Mouse (Mus musculus) stomach, embryonic 16.5 days (tissue): ENCODE data around the gene Leng9. TPM values are rescaled to one million over a fixed set of nuclear protein-coding genes. Genes with fewer than 3 reads are reported as not detected.

Experiments used
- ATAC-seq: fragments of 200-750 bp; cut with Nextera tagmentation; 2 replicates; pipeline ENCODE4 v1.8.0; 2017; ENCODE audit warnings: moderate number of reproducible peaks, moderate TSS enrichment; ENCODE audit not compliant: insufficient read depth, low FRiP score
- H3K27ac ChIP-seq: fragments of 300-500 bp; sonication (generic); 2 replicates; pipeline ENCODE4 v1.5.1; 2014; ENCODE audit warnings: low read length
- H3K27me3 ChIP-seq: fragments of 300-500 bp; sonication (generic); 2 replicates; pipeline ENCODE4 v1.6.1; 2014; ENCODE audit warnings: low read length, control low read depth, mixed read lengths; ENCODE audit not compliant: control insufficient read depth, insufficient read depth
- H3K36me3 ChIP-seq: fragments of 300-500 bp; sonication (generic); 2 replicates; pipeline ENCODE4 v1.6.1; 2014; ENCODE audit warnings: low read length; ENCODE audit not compliant: control insufficient read depth, insufficient read depth
- H3K4me1 ChIP-seq: fragments of 300-500 bp; sonication (generic); 2 replicates; pipeline ENCODE4 v1.6.1; 2014; ENCODE audit warnings: low read length, control low read depth, mixed read lengths; ENCODE audit not compliant: control insufficient read depth, insufficient read depth
- H3K4me2 ChIP-seq: fragments of 300-500 bp; sonication (generic); 2 replicates; pipeline ENCODE4 v1.6.1; 2014; ENCODE audit warnings: low read depth, low read length, mixed read lengths
- H3K4me3 ChIP-seq: fragments of 300-500 bp; sonication (generic); replicated peaks from 2 replicates; pipeline ENCODE4 v1.5.1; 2014; ENCODE audit warnings: mild to moderate bottlenecking, low read length
- H3K9ac ChIP-seq: fragments of 300-500 bp; sonication (generic); 2 replicates; pipeline ENCODE4 v1.6.1; 2014; ENCODE audit warnings: low read length
- H3K9me3 ChIP-seq: fragments of 300-500 bp; sonication (generic); replicated peaks from 2 replicates; pipeline ENCODE4 v1.6.1; 2016; ENCODE audit warnings: low read length, control low read depth; ENCODE audit not compliant: control insufficient read depth
- WGBS: fragments of 180-500 bp; shearing (Covaris S2); extraction: QIAGEN DNeasy Blood & Tissue Kit; methylation state at CpG from one replicate; pipeline ENCODE4 v1.1.7; 2014; 5-methylcytosine and 5-hydroxymethylcytosine counted together
- polyA plus RNA-seq: library from polyadenylated mRNA; unstranded; fragments of >200 nt; fragmentation: Nextera tagmentation; extraction: Ambion mirVana; gene quantifications from 2 replicates; pipeline ENCODE4 v1.2.1, GENCODE M21; 2015

Leng9 gene
- polyA plus RNA-seq, 1 experiment from 2014 or later = 6.0 TPM

DNA sequence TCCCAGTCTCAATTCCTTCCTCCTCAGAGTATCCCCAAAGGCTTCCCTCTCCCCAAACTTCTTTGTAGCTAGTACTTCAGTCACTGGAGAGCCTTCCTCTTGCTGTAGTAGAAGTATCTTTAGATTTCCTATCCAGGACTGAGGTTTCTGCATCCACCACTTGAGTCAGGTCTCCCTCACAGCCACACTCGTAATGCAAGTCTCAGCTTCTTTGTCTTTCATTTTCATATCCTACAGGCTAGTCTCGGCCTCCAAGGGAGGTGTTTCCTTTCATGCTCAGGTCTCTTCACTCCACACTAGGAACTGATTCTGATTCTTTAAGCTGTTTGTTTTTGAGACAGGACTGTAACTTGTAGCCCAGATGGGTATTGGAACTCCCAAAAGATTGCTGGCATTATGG lies 12.0 kb downstream of the Leng9 start:
- 78% methylated on average over 2 of the region's 2 CpGs for WGBS
- Histone ChIP-seq H3K27ac (no peak overlapping the region), H3K4me3 (peak overlapping the region; percentile 93), H3K4me1 (peaks cover 16% of the 10 kb centered on the region), H3K4me2 (peak overlapping the region; percentile 74), H3K27me3 (no peaks in the 10 kb centered on the region), H3K9me3 (no peaks in the 10 kb centered on the region), H3K9ac (peak overlapping the region; percentile 95), H3K36me3 (peaks cover 22% of the 10 kb centered on the region)
- ATAC-seq = no peak

GRCm38 (mm10) chr7:4137746-4138145 lies 12.4 kb downstream of the Leng9 start:
- Histone ChIP-seq H3K27ac (peak overlapping the region; percentile 97; the same call in 1 of the 2 replicates), H3K36me3 (peaks cover 22% of the 10 kb centered on the region), H3K4me3 (peak overlapping the region; percentile 93), H3K9ac (peak overlapping the region; percentile 95), H3K9me3 (no peaks in the 10 kb centered on the region), H3K4me2 (peak overlapping the region; percentile 74), H3K4me1 (peaks cover 16% of the 10 kb centered on the region), H3K27me3 (no peaks in the 10 kb centered on the region)
- ATAC-seq = no peak
- WGBS = 40% methylated on average over 3 of the region's 3 CpGs

GRCm38 (mm10) chr7:4136771-4137531 lies 13.2 kb downstream of the Leng9 start, which contains the start of gene Leng8:
TSS of gene Leng8 (plus strand) at chr7:4137039.
- H3K36me3 ChIP-seq = peaks cover 21% of the 10 kb centered on the region
- peak within 1 kb of the TSS; percentile 97 for H3K27ac ChIP-seq
- H3K4me1 ChIP-seq = peaks cover 16% of the 10 kb centered on the region
- peak within 1 kb of the TSS; percentile 95 for H3K9ac ChIP-seq
- peak; percentile 99 for ATAC-seq
- H3K27me3 ChIP-seq = no peaks in the 10 kb centered on the region
- no peaks in the 10 kb centered on the region for H3K9me3 ChIP-seq
- peak within 1 kb of the TSS; percentile 75 for H3K4me2 ChIP-seq
- H3K4me3 ChIP-seq = peak within 1 kb of the TSS; percentile 93
- under 1% methylated on average over 72 of the region's 78 CpGs for WGBS

- H3K9ac ChIP-seq = peak overlapping the region; percentile 75
- peak overlapping the region; percentile 93 for H3K4me3 ChIP-seq
- peaks cover 18% of the 10 kb centered on the region for H3K36me3 ChIP-seq
- peak overlapping the region; percentile 88 for H3K27ac ChIP-seq
- H3K27me3 ChIP-seq = no peaks in the 10 kb centered on the region
- peaks cover 16% of the 10 kb centered on the region for H3K4me1 ChIP-seq
- WGBS = under 1% methylated on average over 16 of the region's 16 CpGs
- H3K9me3 ChIP-seq = no peaks in the 10 kb centered on the region
- peak; percentile 7 for ATAC-seq
- peak overlapping the region; percentile 75 for H3K4me2 ChIP-seq
Observed at GRCm38 (mm10) chr7:4136404-4136770, 13.8 kb downstream of the Leng9 start.

GRCm38 (mm10) chr7:4134911-4135310 lies 15.3 kb downstream of the Leng9 start:
- WGBS = 74% methylated on average over 5 of the region's 5 CpGs
- H3K9me3 ChIP-seq = no peaks in the 10 kb centered on the region
- no peak overlapping the region for H3K4me3 ChIP-seq
- peaks cover 6% of the 10 kb centered on the region; the same call in 1 of the 2 replicates for H3K36me3 ChIP-seq
- no peak overlapping the region for H3K27ac ChIP-seq
- H3K27me3 ChIP-seq = no peaks in the 10 kb centered on the region
- H3K9ac ChIP-seq = no peak overlapping the region
- no peak for ATAC-seq
- H3K4me1 ChIP-seq = peaks cover 22% of the 10 kb centered on the region
- no peak overlapping the region for H3K4me2 ChIP-seq

DNA sequence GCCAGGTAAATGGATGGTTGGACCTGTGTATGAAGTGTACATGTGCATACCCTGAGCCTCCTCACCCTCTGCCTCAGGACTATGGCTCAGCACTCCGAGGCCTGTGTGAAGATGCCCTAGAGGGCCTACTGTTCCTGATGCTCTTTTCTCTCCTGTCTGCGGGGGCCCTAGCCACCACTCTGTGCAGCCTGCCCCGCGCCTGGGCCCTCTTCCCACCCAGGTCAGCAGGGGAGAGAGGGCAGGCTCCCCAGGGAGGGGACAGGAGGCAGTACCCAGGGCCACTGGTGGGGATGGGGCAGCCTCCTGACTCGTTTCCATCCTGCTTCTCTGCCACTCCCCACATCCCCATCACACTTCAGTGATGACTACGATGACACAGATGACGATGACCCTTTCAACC lies 17.2 kb downstream of the Leng9 start:
- Histone ChIP-seq H3K27me3 (no peaks in the 10 kb centered on the region), H3K27ac (no peak overlapping the region), H3K4me2 (no peak overlapping the region), H3K36me3 (no peaks in the 10 kb centered on the region), H3K4me3 (no peak overlapping the region), H3K9ac (no peak overlapping the region; the same call in 1 of the 2 replicates), H3K4me1 (peaks cover 18% of the 10 kb centered on the region), H3K9me3 (no peaks in the 10 kb centered on the region)
- 83% methylated on average over 7 of the region's 7 CpGs for WGBS
- no peak for ATAC-seq

DNA sequence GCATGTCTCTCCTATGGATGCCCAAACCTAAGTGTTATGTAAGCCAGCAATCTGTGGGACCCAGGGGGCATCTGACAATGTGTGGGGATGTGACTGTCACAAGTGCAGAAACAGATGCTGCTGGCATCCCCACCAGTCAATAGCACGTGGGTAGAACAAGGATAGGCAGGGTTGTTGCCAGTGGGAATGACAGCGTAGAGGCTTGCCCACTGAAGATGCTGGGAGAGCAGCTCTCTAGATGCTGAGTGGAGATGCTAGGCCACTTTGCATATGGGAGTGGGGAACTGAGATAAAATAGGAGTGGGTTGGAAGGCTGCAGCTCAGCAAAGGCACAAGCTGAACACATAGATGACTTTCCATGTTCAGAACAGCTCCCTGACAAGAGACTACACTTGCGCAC lies 17.6 kb downstream of the Leng9 start:
- Histone ChIP-seq H3K27ac (no peak overlapping the region), H3K36me3 (no peaks in the 10 kb centered on the region), H3K9ac (0 out of 2 replicates have a peak overlapping the region, but pooled peaks have one; percentile 31), H3K4me3 (no peak overlapping the region), H3K9me3 (no peaks in the 10 kb centered on the region), H3K4me2 (no peak overlapping the region), H3K27me3 (no peaks in the 10 kb centered on the region), H3K4me1 (peaks cover 14% of the 10 kb centered on the region; the same call in 1 of the 2 replicates)
- 90% methylated on average over 3 of the region's 3 CpGs for WGBS
- ATAC-seq = no peak

DNA sequence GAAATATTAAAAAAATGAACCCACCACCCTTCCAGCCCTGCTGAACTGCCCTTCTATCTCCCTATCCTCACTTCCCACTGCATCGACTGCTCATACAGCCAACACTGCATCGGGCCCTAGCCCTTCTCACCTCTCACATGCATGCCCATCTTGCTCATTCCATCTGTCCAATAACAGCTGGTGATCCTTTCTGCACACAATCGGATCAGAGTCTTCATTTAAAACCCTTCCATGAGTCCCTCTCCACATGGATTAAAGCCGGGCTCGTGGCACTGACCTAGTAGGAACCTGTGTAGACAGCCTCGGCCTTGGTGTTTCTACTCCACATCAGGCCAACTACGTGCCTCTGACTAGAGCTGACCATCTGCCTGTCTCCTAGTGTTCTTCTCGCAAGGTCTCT lies 18.2 kb downstream of the Leng9 start:
- ATAC-seq = no peak
- Histone ChIP-seq H3K27me3 (no peaks in the 10 kb centered on the region), H3K9me3 (no peaks in the 10 kb centered on the region), H3K9ac (no peak overlapping the region; the same call in 1 of the 2 replicates), H3K4me3 (no peak overlapping the region), H3K4me1 (peaks cover 14% of the 10 kb centered on the region; the same call in 1 of the 2 replicates), H3K36me3 (no peaks in the 10 kb centered on the region), H3K27ac (no peak overlapping the region), H3K4me2 (no peak overlapping the region)
- WGBS = 84% methylated on average over 8 of the region's 8 CpGs

DNA sequence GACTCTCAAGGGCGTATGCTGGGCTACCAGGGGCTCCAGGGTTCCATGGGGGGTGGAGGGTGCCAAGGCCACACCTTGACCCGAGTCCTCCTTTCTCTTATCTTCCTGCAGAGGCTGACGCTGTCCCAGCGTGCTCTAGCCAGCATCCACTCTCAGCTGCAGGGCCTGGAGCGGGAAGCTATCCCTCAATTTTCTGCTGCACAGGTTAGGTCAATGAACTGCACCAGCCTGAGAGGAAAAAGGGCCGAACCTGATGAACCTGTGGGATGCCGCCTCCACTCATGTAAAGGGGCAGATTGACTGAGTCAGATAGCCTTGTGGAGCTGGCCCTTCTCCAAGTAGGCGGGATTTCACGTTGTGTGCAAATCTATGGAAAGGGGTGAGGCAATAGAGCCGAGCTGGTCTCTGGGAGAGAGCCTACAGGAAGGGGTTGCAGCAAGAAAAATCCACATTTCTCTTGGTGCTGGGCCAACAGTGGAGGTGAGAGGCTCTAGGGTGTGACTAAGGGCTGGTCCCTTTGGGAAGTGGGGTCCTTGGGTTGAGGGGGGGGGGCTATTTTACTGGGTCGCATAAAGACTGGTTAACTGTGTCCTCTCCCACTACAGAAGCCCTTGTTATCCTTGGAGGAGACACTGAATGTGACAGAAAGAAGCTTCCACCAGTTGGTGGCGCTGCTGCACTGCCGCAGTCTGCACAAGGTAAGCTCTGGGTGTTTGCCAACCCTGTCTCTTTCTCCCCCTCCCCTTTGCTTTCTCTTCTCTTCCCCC lies 19.3 kb downstream of the Leng9 start:
- Histone ChIP-seq H3K4me1 (peaks cover 14% of the 10 kb centered on the region; the same call in 1 of the 2 replicates), H3K27ac (peak overlapping the region; percentile 60), H3K9ac (peak overlapping the region; percentile 48; the same call in 1 of the 2 replicates), H3K27me3 (no peaks in the 10 kb centered on the region), H3K4me2 (peak overlapping the region; percentile 3; the same call in 1 of the 2 replicates), H3K9me3 (no peaks in the 10 kb centered on the region), H3K36me3 (no peaks in the 10 kb centered on the region), H3K4me3 (no peak overlapping the region)
- WGBS = 25% methylated on average over 13 of the region's 13 CpGs
- ATAC-seq = peak; percentile 81
